Mouse (Mus musculus): ENCODE measurements around the gene Esrrg.

Gene Esrrg

DNA sequence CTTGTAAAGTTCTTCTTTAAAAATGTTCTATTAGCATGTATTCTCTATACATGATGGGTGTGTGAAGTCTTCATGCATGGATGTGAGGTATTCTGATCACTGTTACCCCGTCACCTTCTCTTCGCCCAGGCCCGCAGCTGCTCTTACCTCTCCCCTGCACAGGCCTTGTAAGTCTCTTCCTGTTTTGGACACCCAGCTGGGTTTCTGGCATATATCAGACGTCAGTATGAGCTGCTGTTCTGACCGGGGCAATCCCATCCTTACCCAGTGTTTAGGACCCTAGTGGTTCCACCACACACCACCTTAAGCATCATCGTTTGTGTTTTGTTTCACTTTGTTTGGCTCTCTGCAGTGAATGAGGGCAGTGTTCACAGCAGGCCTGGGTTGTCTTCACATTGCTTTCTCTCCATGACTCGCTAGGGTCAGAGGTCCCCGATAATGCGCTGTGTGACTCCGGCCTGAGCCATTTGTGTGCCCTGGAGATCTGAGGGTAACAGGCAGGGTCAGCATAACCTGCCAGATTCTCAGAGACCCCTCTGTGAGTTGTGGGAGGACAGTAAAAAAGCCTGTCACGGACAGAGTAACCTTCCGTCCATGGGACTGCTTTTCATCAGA lies 471.8 kb downstream of the Esrrg start:
- CTCF ChIA-PET: no interaction called here

DNA sequence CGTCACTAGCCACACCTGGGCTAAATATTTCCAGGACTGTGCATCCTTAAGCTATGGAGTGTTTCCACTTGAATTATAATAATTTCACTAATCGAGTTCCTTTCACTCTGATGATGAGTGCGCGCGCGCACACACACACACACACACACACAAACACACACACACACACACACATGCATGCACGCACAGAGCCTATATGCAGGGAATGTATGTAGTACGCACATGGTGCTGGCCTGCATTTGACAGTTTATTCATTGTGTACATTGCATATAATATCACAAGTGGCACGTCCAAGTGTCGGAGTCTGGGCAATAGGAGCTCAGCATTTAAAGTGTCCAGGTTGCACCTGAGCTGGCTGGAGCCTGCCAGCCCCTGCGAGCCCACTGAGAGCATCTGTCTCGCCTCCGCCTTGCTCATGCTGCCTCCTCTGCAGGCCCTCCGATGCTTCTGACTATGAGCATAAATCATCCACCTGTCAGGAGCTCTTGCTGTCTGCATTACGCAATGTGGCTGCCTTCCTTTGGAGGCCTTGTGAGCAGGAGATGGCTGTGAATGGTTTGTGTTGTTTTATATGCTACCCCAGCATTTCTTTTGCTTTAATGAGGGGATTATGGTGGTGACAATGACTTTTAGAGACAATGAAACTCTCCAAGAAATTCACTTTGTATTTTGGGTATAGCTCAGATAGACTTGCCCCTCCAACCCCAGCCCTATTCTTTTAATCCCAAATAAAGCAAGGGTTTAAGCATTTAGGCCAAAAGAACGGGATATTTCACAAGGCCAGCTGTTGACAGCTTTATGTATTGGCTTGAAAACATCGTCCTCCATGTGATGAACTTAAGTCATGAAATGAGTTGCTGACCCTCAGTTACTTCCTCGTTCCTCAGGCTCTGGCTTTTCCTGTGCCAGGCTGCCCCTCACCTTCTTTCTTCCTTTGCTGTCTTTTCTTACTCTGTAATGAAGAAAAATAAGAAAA lies 474.4 kb downstream of the Esrrg start:
- CTCF ChIA-PET: no interaction called here

- CTCF ChIA-PET: no interaction called here
Measured at GRCm38 (mm10) chr1:188085116-188085879, 476.7 kb downstream of the Esrrg start.

DNA sequence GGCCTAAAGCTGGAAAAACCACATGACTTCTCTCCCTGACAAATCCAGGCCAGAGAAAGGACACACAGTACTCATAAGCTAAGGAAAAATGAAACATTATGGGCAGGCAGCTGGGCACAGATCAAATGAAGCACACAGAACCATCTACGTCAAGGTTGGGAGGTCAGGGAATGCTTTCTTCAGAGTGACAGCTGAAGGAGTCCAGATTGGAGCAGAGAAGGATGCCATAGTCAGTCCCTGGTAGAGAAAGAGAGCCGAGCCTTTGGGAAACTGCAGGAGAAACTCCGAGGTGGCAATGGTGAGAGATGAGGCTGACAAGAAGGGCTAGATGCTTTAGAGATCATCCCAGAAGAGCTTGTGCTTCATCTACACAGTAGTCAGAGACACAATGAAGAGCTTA lies 485.1 kb downstream of the Esrrg start:
- CTCF ChIA-PET: no interaction called here

DNA sequence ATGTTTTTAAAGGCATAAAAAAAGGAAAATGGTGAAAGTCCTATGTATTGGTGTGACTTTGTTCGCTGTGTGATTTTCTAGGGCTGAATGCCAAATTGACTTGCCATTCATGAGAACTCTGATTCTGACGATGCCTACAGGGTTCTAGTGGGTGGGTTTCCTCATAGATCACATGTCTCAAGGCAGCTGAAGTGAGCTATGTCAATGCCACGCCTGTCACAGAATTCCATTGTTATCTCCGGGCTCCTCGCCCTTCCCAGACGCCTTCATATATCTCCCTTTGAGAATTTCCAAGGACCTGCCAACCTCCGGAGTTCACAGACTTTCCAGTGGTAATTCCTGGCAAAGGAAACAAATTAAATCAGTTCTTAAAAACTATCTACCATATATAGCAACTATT lies 493.2 kb downstream of the Esrrg start:
- CTCF ChIA-PET: no interaction called here

GRCm38 (mm10) chr1:188103179-188103578 lies 494.6 kb downstream of the Esrrg start:
- CTCF ChIA-PET: no interaction called here

DNA sequence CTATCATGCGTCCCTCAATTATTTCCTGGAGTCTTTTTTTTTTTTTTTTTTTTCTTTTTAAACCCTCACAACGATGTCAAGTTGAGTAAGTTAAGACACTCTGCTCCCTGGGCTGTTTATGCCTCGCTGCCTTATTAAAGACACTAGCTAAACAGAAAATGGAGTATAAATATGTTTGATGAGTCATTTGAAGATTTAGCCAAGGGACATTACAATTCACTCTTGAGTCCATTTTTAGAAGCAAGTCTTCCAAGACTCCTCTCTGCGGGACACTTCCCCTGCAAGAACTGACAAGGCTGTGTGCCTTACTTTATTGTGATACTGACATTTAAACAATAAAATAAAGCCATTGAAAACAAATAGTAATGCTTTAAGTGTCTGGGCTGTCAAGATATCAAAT lies 496.9 kb downstream of the Esrrg start:
- CTCF ChIA-PET: no interaction called here

- CTCF ChIA-PET: no interaction called here
Measured at GRCm38 (mm10) chr1:188107946-188108345, 499.4 kb downstream of the Esrrg start.

GRCm38 (mm10) chr1:188111552-188111951 lies 503.0 kb downstream of the Esrrg start:
- CTCF ChIA-PET: no interaction called here

DNA sequence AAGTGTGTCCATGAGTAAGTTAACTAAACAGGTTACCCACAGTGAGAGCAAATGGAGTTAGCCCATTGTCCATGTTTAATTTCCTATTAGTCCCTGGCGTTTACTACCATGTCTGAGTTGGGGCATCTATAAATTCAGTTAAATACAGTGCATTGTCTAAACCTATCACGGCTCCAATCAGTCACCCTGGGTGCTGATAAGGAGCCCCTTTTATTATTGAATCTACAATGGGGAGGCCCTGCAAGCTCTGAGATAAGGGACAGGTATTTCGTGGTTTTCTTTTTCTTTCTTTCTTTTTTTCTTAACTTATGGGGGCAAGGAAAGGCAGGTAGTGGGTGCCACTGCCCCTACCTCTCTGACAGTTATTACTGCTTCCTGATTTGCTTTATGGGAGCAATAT lies 504.6 kb downstream of the Esrrg start:
- CTCF ChIA-PET: no interaction called here

DNA sequence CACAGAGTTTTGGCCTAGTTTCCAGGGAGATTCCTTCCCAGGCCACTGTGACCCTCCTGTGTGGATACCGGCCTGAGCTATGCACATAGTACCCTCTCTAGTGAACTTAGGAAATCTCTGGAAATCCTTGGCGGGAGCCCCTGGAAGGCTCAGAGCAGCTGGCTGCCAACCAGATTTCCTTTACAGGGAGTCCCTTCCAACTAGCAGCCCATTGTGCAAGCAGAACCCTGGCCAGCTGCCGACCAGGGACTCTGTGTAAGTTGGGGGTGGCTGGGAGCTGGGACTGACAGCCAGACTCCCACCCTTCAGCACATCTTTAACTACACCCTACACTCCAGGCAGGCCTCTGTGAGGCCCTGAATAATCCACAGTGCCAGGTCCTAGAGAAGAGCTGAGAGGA lies 509.5 kb downstream of the Esrrg start:
- CTCF ChIA-PET: no interaction called here

DNA sequence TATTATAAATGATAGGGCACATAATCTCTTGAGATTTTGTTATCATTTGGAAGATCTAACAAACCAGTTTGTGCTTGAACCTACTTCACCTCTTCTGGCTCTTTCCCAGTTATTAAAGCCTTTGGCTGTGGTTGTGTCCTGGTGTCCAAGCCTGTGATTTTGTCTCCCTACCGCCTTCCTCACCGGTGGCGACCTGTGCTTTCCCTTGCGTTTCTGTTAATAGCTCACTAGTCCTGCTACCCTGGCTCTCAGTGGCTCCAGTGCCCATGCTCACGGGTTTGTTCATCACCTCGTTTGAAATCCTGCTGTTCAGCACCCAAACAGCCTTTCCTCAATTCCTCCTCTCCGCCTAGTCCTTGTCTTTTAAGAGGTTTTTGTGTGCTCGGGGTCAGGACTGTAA lies 511.2 kb downstream of the Esrrg start:
- CTCF ChIA-PET: no interaction called here

DNA sequence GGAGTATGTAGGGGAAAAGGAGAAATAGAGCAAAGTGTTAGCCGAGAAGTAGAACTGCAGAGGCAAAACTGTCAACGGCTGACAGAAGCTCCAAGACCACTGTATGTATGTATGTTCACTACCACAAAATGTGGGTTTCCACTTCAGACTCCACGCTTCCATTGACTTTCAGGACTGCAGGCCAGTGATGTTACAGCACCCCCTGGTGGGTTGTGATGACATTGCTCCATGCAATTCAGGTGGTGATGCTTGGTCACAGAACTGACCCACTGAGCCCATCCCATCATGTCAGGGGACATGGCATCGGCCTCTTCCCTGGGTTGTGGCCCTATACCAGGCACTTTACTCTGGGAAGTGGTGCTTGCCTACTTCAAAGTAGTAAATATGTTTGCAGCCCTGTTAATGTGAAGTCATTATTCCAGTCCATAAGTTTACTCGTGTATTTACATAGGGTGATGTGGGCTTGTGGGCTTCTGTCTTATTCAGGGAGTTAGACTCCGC lies 517.0 kb downstream of the Esrrg start:
- CTCF ChIA-PET: no interaction called here

DNA sequence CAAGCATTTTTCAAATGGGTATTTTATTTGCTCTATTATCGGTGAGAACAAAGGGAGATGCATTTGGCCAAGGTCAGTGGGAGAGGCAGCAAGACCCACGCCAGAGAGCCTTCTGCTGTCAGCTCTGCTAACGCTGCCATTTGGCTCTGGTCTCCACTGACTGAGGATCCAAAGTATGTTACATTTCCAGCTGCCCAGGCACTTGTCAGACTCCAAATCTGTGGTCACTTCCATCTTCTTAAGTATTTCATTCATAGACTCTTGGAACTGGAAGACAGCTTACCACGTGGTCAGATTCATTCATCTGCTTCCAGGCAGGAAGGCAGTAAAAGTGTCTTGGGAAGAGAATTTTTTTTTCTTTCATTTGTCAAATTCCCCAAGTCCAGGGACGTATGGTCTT lies 527.5 kb downstream of the Esrrg start:
- CTCF ChIA-PET: no interaction called here

- CTCF ChIA-PET: no interaction called here
Measured at GRCm38 (mm10) chr1:188139473-188139872, 530.9 kb downstream of the Esrrg start.

DNA sequence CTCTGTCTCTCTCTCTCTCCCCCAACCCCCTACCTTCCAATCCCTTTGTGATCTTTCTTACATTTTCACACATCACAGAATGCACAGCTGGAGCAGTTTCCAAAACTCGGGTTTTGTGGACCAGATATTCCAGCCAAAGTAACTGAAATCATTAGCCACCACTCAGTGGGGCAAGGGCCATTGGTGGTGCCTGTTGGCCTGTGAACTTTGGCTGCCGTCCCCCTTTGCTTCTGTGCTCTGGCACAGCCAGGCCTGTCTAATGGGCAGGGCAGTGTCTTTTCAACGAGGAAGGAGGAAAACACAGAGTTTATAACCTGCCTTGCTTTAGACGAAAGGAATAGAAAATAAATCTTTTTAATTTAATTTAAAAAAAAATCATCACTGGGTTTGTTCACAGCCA lies 531.6 kb downstream of the Esrrg start:
- CTCF ChIA-PET: no interaction called here

GRCm38 (mm10) chr1:188147381-188148156 lies 539.0 kb downstream of the Esrrg start:
- CTCF ChIA-PET: no interaction called here

DNA sequence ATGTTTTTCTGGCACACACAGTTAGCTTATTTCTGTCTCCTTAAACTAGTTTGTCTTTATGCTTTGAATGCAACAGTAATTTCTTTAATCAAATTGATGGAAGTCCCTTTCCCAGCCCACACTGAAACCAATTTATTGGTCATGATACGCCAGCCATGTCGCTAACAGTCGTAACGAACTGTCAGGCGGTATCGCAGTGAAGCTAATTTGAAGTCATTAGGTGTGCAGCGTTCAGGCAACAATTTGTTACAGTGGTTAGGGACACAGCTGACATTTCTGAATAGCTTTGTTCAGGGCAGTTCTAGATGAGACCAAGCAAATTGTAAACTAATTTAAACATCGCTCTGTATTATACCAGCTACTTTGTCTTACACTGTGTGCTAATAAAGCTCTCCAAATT lies 542.5 kb downstream of the Esrrg start:
- CTCF ChIA-PET: no interaction called here

GRCm38 (mm10) chr1:188152011-188152410 lies 543.4 kb downstream of the Esrrg start:
- CTCF ChIA-PET: no interaction called here

DNA sequence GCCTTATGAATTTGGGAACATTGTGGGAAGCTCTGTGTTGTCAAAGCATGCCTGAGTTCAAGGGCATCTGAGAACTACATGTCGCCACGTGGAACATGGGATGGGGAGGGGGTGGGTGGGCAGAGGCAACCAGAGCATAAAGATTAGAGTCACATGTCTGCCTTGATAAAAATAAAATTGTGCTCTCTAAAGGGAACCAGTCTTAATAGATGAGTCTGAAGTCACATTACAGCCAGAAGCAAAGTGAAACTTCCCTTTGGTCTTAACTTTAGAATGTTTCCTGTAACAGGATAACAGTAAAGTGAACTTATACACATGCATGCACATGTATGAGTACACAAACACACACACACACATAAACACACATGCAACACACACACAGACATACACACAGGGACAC lies 545.1 kb downstream of the Esrrg start:
- CTCF ChIA-PET: no interaction called here

- CTCF ChIA-PET: no interaction called here
Measured at GRCm38 (mm10) chr1:188154466-188155110, 546.0 kb downstream of the Esrrg start.

All from spleen, embryonic (tissue).